Mouse (Mus musculus) spleen, adult 2 months (tissue): ENCODE measurements around the gene Fshr.

Experiments
- CTCF ChIP-seq: fragments of 200-500 bp; IDR thresholded peaks from 2 replicates; pipeline ENCODE4 v1.5.1; 2011; ENCODE audit warnings: mild to moderate bottlenecking, inconsistent platforms; ENCODE audit not compliant: insufficient read depth, insufficient read length, insufficient replicate concordance; ENCODE audit errors: extremely low read depth
- POLR2A ChIP-seq: fragments of 200-500 bp; IDR thresholded peaks from 2 replicates; pipeline ENCODE4 v1.6.1; 2011; ENCODE audit warnings: low read depth, low read length, inconsistent platforms

- TF ChIP-seq CTCF (no peak), POLR2A (no peak)
These were observed 1.7 kb upstream of the Fshr start for GRCm38 (mm10) chr17:89202181-89202580.
